Mouse (Mus musculus): ENCODE results near the gene Lrrc74b.
"Not testable (repeated sequence)": the region's sequence is repeated elsewhere in the genome, so short reads cannot be mapped to it uniquely, and the experiment has no call there.

The Lrrc74b gene

DNA sequence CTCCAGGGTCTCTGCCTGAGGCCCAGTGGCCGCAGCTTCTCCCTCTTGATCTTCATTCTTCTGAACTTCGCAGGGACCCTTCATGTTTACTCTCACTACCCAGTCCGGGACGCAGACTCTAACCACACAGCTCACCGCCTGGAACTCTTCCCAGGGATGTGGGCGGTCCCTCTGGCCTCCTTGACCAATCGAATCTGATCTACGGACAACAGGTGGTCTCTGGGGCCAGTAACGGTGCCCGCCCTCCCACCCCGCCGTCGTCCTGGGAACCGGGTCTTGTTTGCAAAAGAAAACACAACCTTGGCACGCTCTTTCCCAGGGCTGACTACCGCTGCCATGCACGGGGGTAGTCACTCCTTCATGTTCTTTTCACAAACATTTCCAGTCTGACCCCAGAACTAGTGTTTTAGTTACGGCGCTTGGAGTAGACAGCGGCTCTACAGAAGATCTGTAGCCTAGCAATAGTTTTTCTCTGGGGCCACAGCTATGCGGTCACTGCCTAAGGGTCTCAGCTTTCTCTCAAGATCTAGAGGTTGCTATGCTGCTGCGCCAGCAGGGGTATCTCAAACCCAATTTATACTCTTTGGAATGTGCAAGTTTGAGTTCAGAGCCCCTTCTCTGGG is at the start of gene Lrrc74b:
TSS of gene Lrrc74b (minus strand) at position 120 of the 623 bp plus-strand sequence.
- DNase-seq = no peak

GRCm38 (mm10) chr16:17605684-17606083 is 44.6 kb upstream of the Lrrc74b start:
- DNase-seq = no peak

- DNase-seq = no peak
These were observed 43.9 kb upstream of the Lrrc74b start for GRCm38 (mm10) chr16:17604941-17605340.

- peak; percentile 26 for DNase-seq
These were observed 40.0 kb upstream of the Lrrc74b start for GRCm38 (mm10) chr16:17600944-17601562.

GRCm38 (mm10) chr16:17590731-17591130 is 29.7 kb upstream of the Lrrc74b start:
- DNase-seq = no peak

GRCm38 (mm10) chr16:17584555-17584954 is 23.5 kb upstream of the Lrrc74b start:
- DNase-seq = no peak

DNA sequence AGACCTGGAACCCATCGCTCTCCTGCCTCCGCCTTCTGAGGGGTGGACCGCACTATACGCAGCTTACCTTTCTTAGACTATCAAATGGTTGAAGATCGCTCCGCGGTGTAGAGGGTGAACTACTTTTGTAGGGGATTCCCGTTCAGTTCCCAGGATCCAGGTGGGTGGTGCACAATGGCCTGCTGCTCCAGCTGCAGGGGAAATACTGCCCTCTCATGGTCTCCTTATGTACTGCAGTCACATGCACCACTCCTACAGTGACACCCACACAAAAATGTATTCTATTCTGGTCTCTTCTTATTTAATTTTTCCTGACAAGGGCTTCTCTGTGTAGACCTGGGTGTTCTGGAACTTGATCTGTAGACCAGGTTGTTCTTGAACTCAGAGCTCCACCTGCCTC is 22.0 kb upstream of the Lrrc74b start, which contains the start of gene Slc7a4:
TSS of gene Slc7a4 (minus strand) at position 151 of the 400 bp plus-strand sequence.
- DNase-seq = peak; percentile 52

DNA sequence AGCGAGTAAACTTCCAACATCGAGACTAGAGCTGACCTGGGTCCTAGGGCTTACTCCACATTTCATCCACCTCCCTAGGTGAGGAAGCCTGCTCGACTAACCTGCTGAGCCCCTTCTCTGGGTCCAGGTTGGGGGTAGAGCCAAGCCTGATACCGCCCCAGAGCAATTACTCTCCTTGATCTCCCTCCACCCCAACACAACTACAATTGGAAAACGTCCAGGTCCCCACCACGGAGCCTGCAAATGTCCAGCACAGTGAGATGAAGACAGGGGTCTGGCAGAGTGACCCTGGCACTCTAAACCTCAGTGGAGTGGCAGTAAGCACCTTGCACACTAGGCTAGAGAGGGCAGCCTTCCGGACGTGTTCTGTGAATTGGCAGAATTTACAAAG is 15.8 kb upstream of the Lrrc74b start:
- DNase-seq = no peak

DNA sequence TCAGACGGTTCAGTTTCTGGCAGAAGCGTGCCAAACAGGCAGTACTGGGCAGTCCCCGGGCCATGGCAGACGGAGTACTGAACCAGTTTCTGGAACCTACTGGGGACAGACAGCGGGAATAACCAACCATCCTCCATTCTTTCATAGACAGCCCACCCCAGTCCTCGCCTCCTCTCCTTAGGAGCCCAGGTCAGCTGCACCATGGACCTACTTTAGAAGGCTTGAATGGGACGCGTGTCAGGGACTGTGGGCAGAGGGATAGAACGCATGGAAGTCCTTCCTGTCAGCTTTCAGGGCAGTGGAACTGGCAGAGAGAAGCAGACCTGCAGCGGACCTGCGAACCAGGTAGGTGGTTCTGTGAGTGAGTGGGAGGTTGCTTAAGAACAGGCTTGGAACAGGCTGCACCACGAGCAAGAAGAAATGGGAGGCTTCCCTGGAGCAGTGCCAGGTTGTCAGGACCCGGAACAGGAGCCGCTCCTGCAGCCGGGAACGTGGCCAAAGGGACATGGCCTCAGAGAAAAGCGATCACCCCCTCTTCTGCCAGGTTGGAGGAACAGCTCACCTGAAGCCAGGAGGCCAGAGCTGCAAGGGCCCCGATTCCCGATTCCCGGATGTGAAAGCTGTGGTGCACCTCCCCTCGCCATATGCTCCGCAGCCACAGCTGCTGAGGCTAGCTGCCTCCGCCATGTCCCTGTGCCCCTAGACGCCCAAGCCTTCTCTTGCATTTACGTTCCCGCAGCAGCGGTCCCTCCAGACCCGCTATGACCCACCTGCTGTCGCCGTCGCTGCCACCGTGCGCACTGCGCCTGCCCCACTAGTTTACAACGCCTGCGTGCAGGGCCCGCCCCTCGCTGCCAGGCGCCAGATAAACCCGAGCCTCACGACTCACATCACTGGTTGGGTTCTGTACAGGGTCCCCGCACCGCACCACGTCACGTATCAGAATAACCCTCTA is 15.1 kb upstream of the Lrrc74b start:
- DNase-seq = peak; percentile 48

GRCm38 (mm10) chr16:17566186-17566585 is 5.1 kb upstream of the Lrrc74b start:
- no peak for DNase-seq

GRCm38 (mm10) chr16:17564771-17565170 is 3.7 kb upstream of the Lrrc74b start:
- DNase-seq = no peak

GRCm38 (mm10) chr16:17564221-17564620 is 3.2 kb upstream of the Lrrc74b start:
- no peak for DNase-seq

- DNase-seq = no peak
These were observed 2.5 kb upstream of the Lrrc74b start for GRCm38 (mm10) chr16:17563580-17563979.

DNA sequence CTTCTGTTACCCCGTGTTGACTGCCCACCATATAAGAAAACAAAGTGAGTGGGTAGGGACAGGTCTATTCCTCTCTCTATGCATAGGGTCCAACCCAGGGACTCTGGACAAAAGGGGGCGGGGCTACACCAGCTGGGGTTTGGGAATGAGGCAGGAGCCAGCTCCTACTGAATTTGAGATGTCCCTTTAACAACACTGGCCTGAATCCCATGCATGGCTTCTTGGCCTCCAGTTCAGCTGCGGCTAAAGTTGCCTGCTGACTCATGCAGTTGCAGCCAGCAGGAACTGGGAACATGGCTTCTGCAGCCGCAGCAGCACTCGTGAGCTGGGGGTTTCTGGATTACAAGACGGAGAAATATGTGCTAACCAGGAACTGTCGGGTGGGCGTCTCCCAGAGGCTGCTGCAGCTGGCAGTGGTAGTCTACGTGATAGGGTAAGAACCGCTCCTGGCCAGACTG is 733 bp upstream of the Lrrc74b start, which contains the start of gene P2rx6:
TSS of gene P2rx6 (plus strand) at position 135 of the 458 bp plus-strand sequence.
- no peak for DNase-seq

- DNase-seq = no peak
These were observed 1.5 kb downstream of the Lrrc74b start for GRCm38 (mm10) chr16:17559396-17560027.

- DNase-seq = peak; percentile 27
These were observed 2.2 kb downstream of the Lrrc74b start for GRCm38 (mm10) chr16:17558811-17559210.

GRCm38 (mm10) chr16:17557947-17558480 is 3.0 kb downstream of the Lrrc74b start:
- peak; percentile 75 for DNase-seq

DNA sequence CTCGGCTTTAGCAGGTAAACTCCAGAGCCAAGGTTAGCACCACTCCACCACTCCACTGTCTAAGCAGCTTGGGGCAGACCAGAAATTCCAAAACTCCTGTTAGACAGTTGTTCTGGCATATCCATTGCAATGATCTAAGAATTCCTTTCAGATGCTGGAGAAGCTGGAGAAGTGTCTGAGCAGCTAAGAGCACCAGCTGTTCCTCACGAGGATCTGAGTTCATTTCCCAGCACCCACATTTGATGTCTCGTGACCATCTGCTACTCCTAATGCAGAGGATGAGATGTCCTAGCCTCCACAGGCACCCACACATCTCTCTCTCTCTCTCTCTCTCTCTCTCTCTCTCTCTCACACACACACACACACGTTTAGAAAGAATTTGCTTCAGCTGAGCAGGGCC is 4.1 kb downstream of the Lrrc74b start:
- DNase-seq = no peak

DNA sequence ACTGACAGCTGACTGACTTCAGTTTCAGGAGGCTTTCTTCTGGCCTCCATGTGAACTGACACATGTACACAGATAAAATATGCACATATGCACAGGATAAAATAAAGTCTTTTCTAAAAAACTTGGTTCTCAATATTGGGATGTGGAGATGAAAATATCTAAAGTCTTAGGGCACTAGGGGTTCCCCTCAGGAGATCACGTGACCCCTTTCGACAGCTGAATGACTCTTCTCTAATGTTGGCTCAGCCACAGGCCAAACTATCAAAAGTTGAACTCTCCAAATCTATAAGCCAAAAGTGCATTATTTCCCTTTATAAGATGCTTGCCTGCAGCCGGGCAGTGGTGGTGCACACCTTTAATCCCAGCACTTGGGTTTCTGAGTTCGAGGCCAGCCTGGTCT is 4.9 kb downstream of the Lrrc74b start:
- no peak for DNase-seq

DNA sequence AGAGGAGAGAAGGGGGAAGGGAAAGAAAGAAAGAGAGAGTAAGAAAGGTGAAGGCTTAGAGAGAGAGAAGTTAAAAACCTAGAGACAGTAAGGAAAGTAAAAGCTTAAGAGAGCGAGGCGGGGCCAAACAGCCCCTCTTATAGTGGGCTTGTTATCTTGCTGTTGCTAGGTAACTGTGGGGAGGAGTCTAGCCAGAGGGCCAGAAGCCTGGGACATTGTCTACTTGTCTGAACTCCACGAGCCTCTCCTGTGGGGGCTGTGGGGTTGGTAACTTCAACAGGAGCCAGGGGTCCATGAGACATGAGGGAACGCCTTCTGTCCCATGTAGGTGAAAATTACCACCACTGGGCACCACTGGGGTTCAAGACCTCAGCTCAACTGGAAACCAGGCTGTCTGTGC is 6.3 kb downstream of the Lrrc74b start:
- not testable (repeated sequence) for DNase-seq

GRCm38 (mm10) chr16:17553910-17554685 is 6.9 kb downstream of the Lrrc74b start:
- DNase-seq = peak; percentile 67

GRCm38 (mm10) chr16:17552837-17553236 is 8.2 kb downstream of the Lrrc74b start:
- no peak for DNase-seq
